Mouse (Mus musculus) frontal cortex, postnatal 10 days (tissue): ENCODE measurements around the gene Tbk1.

Experiments used
- DNase-seq, 2 experiments: peaks; one replicate each; pipeline ENCODE4 v3.0.0; 2022; ENCODE audit warnings: low spot score in 2 of 2, mixed read lengths in 1 of 2

Gene Tbk1

DNA sequence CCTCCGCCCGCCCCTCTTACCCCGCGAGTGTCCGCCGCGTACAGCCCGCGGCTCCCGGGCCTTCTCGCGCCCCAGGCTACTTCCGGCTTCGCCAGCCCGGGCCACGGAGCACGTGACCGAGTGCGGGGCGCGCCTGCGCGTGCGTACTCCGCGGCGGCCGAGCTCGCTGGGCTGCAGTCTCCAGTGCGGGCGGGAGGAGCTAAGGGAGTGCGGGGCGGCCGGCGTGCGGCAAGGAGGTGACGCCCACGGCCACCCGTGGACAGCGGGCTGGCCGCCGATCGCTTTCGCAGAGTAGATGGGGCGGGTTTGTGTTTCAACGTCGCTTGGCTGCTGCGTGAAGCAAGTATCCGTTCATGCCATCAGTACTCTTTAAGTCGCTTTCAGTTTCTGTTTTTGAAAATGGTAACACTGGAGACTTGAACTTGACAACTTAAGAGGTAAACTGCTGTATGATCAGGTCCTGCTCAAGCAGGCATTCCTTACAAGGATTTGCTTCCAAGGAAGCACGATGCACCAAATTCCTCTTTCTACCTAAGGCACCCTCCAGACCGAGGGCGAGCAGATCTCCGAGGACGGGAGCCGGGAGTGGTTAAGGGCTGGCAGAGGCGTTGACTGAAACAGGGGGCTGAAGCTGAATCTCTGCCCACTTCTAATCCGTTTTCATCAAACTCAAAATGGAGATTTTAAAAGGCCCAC lies at the start of gene Tbk1:
Tbk1 (minus strand) TSS at position 113 of the 696 bp plus-strand sequence.
- peak; percentile 84 to 90 for DNase-seq

DNA sequence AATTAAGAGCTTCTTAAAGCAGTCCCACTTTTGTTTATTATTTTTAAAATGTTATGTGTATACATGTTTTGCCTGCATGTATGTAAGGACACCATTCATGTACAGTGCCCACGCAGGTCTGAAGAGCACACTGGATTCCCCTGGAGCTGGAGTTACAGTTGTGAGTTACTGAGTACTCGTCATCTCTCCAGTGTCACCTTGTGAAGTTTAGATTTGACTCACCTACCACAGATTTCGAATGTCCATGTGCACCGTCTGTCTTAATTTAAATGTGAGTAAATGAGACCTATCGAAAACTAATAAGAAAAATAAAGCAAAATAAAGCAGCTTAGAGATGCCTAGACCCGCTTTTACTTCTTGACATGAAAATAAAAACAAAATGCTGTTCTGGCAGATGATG lies 49.7 kb upstream of the Tbk1 start:
- no peak for DNase-seq

DNA sequence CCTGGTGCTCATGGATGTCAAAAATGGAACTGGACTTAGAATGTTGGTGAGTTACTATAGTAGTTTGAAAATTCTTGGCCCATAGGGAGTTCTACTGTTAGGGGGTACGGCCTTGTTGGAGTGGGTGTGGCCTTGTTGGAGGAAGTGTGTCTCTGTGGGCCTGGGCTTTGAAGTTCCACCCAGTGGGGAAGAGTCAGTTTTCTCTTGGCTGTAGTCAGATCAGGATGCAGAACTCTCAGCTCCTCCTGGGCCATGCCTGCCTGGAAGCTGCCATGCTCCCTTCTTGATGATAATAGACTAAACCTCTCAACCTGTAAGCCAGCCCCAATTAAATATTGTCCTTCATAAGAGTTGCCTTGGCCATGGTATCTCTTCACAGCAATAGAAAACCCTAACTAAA lies 47.6 kb upstream of the Tbk1 start:
- no peak for DNase-seq

DNA sequence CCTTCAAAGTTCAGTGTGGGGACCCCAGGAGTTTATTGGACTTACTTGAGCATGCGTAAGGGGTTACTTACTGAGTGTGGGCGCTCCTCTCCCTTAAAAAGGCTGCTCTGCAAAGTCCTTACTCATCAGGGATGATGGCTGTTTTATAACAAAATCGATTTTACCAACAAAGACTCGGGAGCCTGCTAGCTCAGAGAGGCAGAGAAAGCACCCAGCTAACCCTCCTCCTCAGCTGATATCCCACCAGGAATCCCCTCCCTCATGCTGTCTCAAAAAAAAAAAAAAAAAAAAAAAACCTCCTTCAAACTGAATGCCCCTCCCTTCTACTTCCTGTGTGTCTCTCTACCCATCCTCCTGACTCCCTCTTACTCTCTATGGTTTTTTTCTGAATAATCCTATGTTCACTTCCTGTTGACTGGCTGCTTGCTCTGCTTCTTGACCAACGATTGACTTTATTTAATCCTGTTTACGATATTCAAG lies 42.0 kb upstream of the Tbk1 start:
- DNase-seq, result no peak

DNA sequence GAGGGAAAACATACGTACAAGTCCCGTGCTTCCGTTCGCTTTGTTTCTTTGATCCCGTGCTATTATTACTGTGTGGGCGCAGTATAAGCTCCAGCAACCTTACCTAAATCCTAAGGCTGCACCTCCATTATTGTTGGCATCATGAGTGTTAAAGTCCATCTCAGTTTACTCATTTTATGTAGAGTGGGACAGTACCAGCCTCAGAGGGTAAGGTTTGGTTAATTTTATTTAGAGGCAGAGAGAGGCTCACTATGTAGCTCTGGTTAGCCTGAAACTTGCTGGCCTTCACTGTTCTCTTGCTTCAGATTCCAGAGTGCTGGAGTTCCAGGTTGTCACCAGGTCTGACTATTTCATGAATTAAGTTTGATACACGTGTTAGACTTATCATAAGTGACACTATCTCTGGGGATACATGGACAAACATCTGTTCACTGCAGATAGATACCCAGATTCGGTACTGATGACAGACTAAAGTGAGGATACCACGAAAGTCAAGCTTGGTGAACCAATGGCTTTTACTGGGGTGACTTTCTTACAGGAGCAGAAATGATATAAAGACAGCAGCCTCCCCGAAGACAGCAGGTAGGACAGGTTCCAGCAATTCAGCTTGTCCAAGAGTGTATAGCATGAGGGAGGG lies 40.7 kb upstream of the Tbk1 start:
- no peak for DNase-seq

DNA sequence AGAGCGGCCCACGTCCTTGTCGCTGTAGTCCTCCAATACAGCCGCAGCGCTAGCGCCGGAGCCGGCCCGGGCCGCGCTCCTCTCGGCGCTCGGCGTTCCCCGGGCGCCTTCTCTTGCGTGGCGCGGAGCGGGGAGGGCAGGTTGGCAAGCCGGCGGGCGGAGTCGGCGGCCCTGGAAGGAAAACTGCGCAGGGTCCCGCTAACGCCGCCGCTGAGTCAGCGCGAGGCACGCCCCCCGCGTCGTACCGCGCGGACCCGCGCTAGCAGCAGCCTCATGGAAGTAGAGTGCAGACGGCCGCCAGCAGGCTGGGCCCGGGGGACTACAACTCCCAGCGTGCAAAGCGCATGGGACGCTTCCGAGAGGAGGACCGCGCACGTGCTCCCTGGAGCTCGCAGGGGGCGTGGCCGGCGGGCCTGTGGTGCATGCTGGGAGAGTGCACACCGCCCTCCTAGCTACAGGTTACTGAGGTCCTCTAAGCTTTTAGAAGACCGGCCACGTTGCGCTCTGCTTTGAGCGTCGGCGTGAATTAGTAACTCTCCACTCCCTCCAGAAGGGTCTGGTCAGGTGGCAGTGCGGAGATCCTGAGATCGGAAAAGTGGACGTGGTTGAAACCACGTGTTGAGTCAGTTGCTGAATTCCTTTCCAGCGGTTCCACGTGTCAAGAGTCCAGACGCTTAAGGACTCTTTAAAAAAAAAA lies 39.7 kb upstream of the Tbk1 start, which contains the start of gene Xpot:
Xpot (minus strand) TSS at position 147 of the 697 bp plus-strand sequence.
- DNase-seq, result peak; percentile 97 to 99

DNA sequence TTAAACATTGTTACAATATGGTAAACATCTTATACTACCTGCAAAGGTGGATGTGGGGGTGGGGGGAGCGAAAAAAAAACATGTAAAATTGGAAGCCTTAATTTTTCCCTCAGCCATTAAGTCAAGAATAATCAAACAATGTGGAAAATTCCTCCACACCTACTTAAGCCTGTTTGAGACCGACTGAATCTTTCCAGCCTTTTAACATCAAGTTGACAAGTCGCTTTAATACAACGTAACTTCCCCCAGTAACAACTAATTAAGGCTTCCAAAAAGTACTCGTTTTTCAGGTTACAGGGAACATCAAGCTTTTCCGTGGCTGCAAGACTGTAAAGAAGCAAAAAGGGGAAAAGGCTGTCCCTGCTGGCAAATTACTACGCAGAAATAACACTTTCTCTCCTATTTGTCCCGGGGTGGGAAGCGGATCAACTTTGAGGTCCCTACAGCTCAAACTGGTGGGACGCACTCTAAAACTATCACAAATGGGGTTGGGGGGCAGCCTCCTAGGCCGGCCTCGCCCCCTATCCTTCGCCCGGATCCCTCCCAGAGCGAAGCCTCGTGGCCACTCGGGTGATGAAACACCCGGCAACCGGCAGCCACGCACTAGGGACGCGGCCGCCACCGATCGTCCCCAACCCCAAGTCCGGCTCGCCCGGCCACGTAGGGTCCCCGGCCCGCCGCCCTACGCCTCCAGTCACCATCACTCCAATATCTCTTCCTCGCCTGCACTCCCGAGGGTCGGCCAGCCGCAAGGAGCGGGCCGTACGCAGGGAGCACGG lies 39.0 kb upstream of the Tbk1 start:
- no peak for DNase-seq

DNA sequence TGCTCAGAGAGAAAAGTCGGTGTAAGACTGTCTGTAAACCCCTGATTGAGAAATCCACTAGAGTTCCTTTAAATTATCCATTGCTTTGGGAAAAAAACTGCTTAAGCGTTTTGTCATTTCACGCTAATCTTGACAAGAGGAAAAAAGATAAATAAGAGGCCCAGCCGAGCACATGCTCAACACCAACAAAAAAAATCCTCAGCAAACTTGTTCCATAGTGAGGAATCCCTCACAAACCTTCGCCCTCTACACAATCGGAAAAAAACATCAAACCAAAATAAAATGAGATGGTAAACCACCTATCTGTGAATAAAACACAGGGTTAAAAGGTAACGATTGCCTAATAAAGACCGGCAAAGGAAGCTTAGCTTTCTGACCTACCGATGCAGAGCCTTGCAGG lies 38.4 kb upstream of the Tbk1 start:
- DNase-seq, result no peak

DNA sequence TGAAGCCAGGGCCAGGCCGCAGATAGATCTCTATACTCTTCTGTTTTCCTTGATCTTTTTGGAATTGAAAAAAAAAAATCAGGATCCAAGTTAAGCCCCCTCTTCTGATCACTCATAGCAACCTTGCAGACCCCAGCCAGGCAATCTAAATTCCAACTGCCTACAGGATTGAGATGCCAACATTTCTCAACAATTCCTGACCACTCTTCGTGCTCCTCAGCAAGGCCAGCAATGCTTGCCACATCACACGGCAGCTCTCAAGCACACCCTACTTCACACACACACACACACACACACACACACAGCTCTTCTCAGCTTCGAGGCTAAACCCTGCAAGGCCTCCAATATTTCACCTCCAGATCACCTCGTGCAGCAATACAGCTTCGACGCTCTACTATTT lies 37.1 kb upstream of the Tbk1 start:
- no peak for DNase-seq

DNA sequence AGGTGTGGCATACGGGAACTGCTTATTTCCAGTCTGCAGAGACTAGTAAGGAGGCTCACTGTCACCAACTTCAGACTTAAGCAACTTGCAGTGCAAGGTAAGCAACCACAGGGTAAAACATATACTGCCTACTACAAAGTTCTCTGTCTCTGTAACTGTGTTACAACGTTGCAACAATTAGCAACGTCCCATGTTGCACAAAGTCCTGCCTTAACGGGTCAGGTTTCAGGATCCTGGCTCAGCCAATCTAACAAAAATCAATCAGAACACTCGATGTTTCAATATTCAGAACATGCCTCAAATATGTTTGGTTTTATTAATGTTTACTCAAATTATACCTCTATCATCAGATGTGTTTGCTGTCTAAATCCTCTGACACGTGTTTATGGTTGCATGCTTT lies 35.8 kb upstream of the Tbk1 start:
- no peak for DNase-seq

DNA sequence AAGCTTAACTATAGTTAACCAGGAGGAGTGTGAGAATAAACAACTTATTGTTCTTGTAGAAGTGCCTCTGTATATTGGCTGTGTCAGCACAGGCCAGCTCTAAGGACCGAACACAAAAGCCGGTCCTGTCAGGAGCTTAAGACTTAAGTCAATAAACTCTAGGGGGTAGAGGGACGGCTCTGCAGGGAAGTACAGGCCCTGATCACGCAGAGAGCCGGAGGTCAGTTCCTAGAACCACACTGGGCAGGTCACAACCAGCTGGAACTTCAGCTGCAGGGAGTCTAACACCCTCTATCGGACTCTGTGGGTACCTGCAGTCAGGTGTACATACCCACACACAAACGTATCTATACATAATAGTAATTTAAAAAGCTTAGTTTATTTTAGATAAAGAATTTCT lies 29.3 kb upstream of the Tbk1 start:
- DNase-seq, result no peak

DNA sequence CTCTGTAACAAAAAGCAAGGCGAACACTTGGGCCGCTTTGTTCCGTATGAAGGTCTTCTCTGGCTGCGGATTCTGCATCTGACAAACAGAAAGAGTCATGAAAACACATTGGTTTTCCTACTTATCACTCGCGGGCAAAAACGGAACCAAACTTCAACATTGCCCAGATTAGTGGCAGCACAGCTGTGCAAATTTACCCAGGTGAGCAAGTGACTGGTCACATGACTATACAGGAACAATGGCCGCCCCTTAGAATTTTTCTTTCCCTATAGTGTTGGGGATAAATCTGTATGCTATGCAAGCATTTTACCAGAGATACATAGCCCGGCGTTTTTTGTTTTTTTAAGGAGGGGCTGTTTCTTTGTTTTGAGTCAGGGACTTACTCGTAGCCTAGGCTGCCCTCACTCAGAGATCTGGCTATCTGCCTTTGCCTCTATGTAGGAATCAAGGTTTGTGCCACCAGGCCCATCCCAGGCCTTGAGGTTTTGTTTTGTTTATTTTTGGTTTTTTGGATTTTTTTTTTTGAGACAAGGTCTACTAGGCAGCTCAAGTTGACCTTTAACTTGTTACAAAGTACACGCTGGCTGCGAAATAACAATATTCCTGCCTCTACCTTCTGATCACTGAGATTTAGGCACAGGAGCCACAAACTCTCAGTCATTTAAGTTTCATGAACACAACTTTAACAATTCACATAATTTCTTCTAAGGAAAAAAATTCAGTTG lies 28.7 kb upstream of the Tbk1 start:
- no peak for DNase-seq

DNA sequence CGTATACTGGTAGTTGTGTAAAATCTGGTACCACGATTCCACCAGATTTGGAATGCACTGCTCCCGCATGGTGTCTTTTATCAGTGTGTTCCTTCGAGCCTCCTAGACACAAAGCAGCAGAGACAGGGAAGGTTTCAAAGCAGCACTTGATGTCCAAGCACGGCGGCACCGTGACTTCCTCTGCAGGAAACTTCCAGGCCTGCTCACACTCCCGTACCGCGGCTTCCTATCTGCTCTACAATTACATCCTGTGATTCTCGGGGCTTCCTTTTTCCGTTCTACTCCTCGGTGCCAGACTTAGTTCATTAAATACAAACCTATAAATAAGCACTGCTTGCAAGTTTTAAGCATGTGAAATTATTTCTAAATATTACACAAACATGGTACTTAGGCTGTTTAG lies 27.0 kb upstream of the Tbk1 start:
- DNase-seq, result no peak

DNA sequence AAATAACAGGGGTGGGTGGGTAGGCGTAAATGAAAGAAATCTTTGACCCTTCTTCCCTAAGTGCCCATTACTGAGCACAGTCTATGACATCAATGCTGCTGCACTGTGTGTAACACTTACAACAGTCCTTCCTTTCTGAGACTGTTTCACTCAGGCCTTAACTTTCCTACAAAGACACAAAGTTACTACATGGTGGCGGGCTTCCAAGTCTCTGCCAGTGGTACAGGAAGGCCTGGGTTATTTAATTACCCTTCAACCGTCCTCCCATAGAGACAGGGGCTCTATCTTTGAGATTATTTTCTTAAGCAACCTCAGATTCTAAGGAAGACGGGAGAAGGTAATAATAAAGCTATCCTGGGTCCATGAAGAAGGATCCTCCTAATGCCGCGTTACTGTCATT lies 25.9 kb upstream of the Tbk1 start:
- DNase-seq, result no peak

DNA sequence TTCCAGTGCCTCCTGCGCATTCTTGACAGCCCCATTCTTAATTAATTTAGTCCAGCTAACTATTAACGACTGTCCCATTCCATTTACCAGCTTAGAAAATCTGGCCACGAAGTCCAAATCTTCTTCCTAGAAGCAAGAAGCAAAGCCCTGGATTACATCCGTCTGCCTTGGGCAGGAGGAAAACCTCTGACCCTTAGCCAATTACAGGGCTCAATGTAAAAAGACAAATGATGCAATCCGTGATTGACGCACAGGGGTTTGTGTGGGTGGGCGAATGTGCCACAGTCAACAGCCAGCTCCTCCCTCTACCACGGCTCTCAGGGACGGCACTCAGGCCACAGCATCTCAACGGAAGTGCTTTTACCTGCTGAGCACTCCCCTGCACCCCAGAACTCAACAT lies 25.0 kb upstream of the Tbk1 start:
- no peak for DNase-seq

DNA sequence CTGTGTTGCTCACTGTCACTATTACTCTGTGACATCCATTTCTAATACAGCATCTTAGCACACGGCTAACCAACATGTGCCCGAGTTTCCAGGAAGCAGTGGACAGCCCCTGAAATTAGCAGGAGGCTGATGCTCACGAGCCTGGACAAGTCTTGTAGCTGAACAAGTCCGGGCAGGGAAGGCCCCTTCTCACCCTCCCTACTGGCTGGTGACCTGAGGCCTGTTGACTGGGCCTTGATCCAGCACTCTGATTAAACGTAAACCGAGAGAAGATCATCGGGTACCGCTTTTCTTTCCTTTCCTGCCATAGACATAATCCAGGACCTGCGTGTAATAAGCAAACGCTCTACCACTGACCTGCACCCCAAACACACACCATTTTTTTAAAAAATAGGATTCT lies 21.6 kb upstream of the Tbk1 start:
- no peak for DNase-seq

DNA sequence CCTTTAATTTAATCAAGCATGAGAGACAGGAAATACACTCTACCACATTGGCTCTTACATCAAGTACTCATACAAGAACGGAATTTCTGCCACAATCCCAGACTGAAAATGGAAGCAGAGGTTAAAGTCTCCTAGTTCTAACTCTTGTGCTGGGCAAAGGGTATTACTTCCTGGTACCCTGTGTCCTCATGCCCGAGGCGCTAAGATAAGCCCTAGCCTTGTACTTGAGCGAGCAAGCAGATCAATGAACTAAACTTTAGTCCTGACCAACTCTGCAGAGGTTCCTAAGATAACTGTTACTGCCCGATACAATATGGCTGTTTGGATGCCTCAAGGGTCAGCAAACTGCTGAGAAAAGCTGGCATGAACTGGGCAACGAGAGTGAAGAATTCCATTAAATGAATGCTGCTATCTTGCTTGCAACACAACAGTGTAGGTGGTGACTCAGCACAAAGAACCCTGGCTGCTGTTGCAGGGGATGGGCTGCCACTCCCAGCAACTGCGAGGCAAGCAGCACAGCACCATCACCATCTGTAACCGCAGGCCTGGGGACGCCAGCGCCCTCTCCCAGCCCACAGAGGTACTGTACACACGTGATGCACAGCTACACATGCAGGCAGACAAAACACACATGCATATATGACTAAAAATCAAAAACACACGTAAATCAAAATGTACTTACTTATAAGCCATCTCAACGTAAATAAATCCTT lies 18.2 kb upstream of the Tbk1 start:
- DNase-seq, result no peak

DNA sequence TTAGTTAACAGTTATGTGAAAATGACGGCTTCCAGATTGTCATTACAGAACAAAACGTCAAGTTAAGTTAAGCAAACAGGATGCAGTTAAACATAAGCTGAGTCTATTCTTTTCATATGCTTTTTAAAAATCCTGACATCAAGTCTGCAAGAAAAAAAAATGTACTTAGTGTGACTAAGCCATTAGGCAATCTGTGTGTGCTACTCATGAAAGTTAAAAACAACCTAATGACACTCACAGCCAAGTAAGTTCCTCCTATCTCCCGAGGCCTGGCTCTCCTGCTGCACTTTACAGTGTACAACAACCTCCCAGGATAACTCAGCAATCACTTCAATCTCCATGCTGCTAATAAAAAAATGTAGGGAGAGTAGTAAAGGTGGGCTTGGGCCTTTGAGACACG lies 17.0 kb upstream of the Tbk1 start:
- DNase-seq, result no peak

DNA sequence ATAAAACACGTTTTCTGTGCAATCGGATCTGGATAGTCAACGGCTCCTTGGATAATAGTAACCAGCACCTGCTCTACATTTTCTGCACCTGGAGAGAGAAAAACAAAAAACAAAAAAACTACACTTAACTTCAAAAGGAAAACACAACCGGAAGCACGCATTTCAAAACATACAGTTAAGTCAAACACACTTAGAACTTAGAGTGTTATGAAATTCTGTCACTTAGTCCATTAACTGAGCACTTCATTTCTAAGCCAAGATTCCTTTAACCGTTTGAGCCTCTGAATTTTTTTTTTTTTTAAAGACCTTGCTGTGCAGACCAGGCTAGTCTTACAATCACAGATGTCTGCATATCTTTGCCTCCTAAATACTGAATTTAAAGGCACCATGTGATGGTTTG lies 14.7 kb upstream of the Tbk1 start:
- no peak for DNase-seq

DNA sequence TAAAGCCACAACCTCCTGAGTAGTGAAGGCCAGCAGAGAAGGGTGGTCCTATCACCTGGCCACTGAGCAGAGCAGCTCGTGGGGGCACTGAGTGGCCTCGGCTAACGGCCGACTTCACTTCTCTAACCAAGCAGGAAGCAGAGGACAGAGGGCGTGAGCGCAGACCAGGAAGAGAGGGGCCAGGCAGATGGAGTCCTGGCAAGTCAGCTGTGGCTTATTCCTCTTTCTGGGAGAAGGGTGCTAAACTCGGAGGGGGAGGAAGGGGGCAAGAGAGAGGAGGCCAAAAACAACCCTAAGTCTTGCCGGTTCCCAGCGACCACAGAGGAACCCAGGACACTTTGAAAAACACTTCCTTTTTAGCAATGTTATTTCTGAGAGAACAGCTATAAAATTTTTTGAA lies 10.0 kb upstream of the Tbk1 start:
- no peak for DNase-seq

DNA sequence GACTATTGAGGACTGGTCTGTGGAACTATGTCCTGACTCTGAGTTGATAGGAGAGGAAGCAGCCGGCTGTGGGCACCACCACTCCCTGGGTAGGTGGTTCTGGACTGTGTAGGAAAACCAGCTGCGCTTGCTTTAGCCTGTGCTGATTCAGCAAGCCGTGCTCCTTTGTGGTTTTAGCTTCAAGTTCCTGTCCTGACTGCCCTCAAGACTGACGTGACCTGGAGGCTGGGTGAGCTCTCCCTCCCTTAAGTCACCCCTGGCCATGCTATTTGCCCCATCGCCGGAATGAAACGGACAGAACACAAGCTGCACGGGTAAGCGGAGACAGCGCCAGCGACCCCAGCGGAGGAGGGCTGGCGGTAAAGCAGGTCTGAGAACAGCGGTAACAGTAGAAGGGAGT lies 4.5 kb upstream of the Tbk1 start:
- peak; percentile 31 to 40 for DNase-seq
